Mouse (Mus musculus): Measurements from ENCODE around the gene Rapgef1.

GRCm38 (mm10) chr2:29787104-29787917, 167.8 kb downstream of the Rapgef1 start, which contains the start of gene Coq4:
- TF ChIP-seq POLR2A (IDR thresholded peaks at IDR 0.05; ENCODE audit: low read depth, low read length) (peak; percentile 27; the same call in 1 of the 2 replicates), CTCF (IDR thresholded peaks at IDR 0.05; ENCODE audit: extremely low read depth, insufficient read depth, insufficient read length, insufficient replicate concordance) (0 out of 2 replicates have a peak, but pooled peaks have one; percentile 4)

All from spleen, adult 2 months (tissue).